Mouse (Mus musculus) hindbrain, embryonic 13.5 days (tissue): ENCODE data around the gene Foxp1. TPM values are rescaled to one million over a fixed set of nuclear protein-coding genes. Genes with fewer than 3 reads are reported as not detected.

Experiments used
- ATAC-seq: fragments of 200-750 bp; cut with Nextera tagmentation; 2 replicates; pipeline ENCODE4 v1.8.0; 2017; ENCODE audit warnings: moderate TSS enrichment; ENCODE audit not compliant: low FRiP score
- H3K27ac ChIP-seq: fragments of 300-500 bp; sonication (generic); 2 replicates; pipeline ENCODE4 v1.5.1; 2015; ENCODE audit warnings: inconsistent platforms, mild to moderate bottlenecking, moderate library complexity
- H3K27me3 ChIP-seq: fragments of 300-500 bp; sonication (generic); 2 replicates; pipeline ENCODE4 v1.6.1; 2015; ENCODE audit warnings: mild to moderate bottlenecking, inconsistent platforms
- H3K36me3 ChIP-seq: fragments of 300-500 bp; sonication (generic); 2 replicates; pipeline ENCODE4 v1.6.1; 2015; ENCODE audit warnings: mild to moderate bottlenecking, inconsistent platforms
- H3K4me1 ChIP-seq: fragments of 300-500 bp; sonication (generic); replicated peaks from 2 replicates; pipeline ENCODE4 v1.6.1; 2015; ENCODE audit warnings: inconsistent platforms
- H3K4me2 ChIP-seq: fragments of 300-500 bp; sonication (generic); 2 replicates; pipeline ENCODE4 v1.6.1; 2015; ENCODE audit warnings: inconsistent platforms, mild to moderate bottlenecking, moderate library complexity
- H3K4me3 ChIP-seq: fragments of 300-500 bp; sonication (generic); 2 replicates; pipeline ENCODE4 v1.5.1; 2015; ENCODE audit warnings: mild to moderate bottlenecking, inconsistent platforms
- H3K9ac ChIP-seq: fragments of 300-500 bp; sonication (generic); 2 replicates; pipeline ENCODE4 v1.6.1; 2015; ENCODE audit warnings: mild to moderate bottlenecking, inconsistent platforms
- H3K9me3 ChIP-seq: fragments of 300-500 bp; sonication (generic); 2 replicates; pipeline ENCODE4 v1.6.1; 2016; ENCODE audit warnings: inconsistent platforms
- WGBS: fragments of 180-500 bp; shearing (Covaris S2); methylation state at CpG from one replicate; pipeline ENCODE4 v1.1.7; 2015; 5-methylcytosine and 5-hydroxymethylcytosine counted together
- polyA plus RNA-seq: library from polyadenylated mRNA; unstranded; fragments of >200 nt; fragmentation: Nextera tagmentation; extraction: Ambion mirVana; gene quantifications from 2 replicates; pipeline ENCODE4 v1.2.1, GENCODE M21; 2015

Foxp1 gene
- polyA plus RNA-seq, result 64.7 and 66.6 TPM in 2 replicates

- Histone ChIP-seq H3K9me3 (peaks cover 5% of the 10 kb centered on the region; the same call in 1 of the 2 replicates), H3K27me3 (no peaks in the 10 kb centered on the region), H3K9ac (peak within 1 kb of the TSS; percentile 95), H3K4me3 (peak within 1 kb of the TSS; percentile 70), H3K36me3 (peaks cover 6% of the 10 kb centered on the region; the same call in 1 of the 2 replicates), H3K4me1 (peaks cover 30% of the 10 kb centered on the region), H3K4me2 (peak within 1 kb of the TSS; percentile 99), H3K27ac (peak within 1 kb of the TSS; percentile 100)
- peak; percentile 58 for ATAC-seq
- WGBS, result under 1% methylated on average over 67 of the region's 72 CpGs
Measured at GRCm38 (mm10) chr6:99522359-99523108, at the start of gene Foxp1. Gene Foxp1 (minus strand): TSS chr6:99522721.

- H3K9me3 ChIP-seq, result 0 out of 2 replicates have a peak, but pooled peaks cover 4% of the 10 kb centered on the region
Measured at GRCm38 (mm10) chr6:99572071-99572470, 49.5 kb upstream of the Foxp1 start.

GRCm38 (mm10) chr6:99566921-99567320 lies 44.4 kb upstream of the Foxp1 start:
- H3K27ac ChIP-seq, result no peak overlapping the region
- no peak overlapping the region for H3K4me2 ChIP-seq
- H3K4me1 ChIP-seq, result no peaks in the 10 kb centered on the region
- no peak overlapping the region for H3K9ac ChIP-seq
- no peaks in the 10 kb centered on the region for H3K9me3 ChIP-seq
- no peaks in the 10 kb centered on the region for H3K27me3 ChIP-seq
- WGBS, result 75% methylated on average over 8 of the region's 8 CpGs
- H3K4me3 ChIP-seq, result no peak overlapping the region
- no peak for ATAC-seq
- no peaks in the 10 kb centered on the region for H3K36me3 ChIP-seq

More at GRCm38 (mm10) chr6:99572071-99572470, 49.5 kb upstream of the Foxp1 start:
- Histone ChIP-seq H3K4me1 (no peaks in the 10 kb centered on the region), H3K9ac (no peak overlapping the region), H3K4me3 (no peak overlapping the region), H3K27me3 (no peaks in the 10 kb centered on the region), H3K36me3 (no peaks in the 10 kb centered on the region), H3K4me2 (no peak overlapping the region), H3K27ac (no peak overlapping the region)
- ATAC-seq, result no peak
- 82% methylated on average over 5 of the region's 5 CpGs for WGBS

- WGBS, result 87% methylated on average over 3 of the region's 3 CpGs
- Histone ChIP-seq H3K4me2 (no peak overlapping the region), H3K4me1 (no peaks in the 10 kb centered on the region), H3K27me3 (no peaks in the 10 kb centered on the region), H3K9ac (no peak overlapping the region), H3K36me3 (no peaks in the 10 kb centered on the region), H3K9me3 (no peaks in the 10 kb centered on the region), H3K4me3 (no peak overlapping the region), H3K27ac (no peak overlapping the region)
- ATAC-seq, result no peak
Measured at GRCm38 (mm10) chr6:99564766-99565165, 42.2 kb upstream of the Foxp1 start.

GRCm38 (mm10) chr6:99556950-99557349 lies 34.4 kb upstream of the Foxp1 start:
- Histone ChIP-seq H3K4me2 (no peak overlapping the region), H3K36me3 (no peaks in the 10 kb centered on the region), H3K9me3 (no peaks in the 10 kb centered on the region), H3K27me3 (no peaks in the 10 kb centered on the region), H3K4me3 (no peak overlapping the region), H3K9ac (no peak overlapping the region), H3K4me1 (no peaks in the 10 kb centered on the region), H3K27ac (no peak overlapping the region)
- ATAC-seq, result no peak
- WGBS, result 87% methylated on average over 5 of the region's 5 CpGs

- Histone ChIP-seq H3K4me2 (no peak overlapping the region), H3K9ac (no peak overlapping the region), H3K36me3 (0 out of 2 replicates have a peak, but pooled peaks cover 3% of the 10 kb centered on the region), H3K9me3 (no peaks in the 10 kb centered on the region), H3K4me3 (no peak overlapping the region), H3K27ac (no peak overlapping the region), H3K4me1 (no peaks in the 10 kb centered on the region), H3K27me3 (no peaks in the 10 kb centered on the region)
- no peak for ATAC-seq
- WGBS, result 89% methylated on average over 1 of the region's 1 CpGs
Measured at GRCm38 (mm10) chr6:99552816-99553215, 30.3 kb upstream of the Foxp1 start.

GRCm38 (mm10) chr6:99546416-99546815 lies 23.9 kb upstream of the Foxp1 start:
- no peaks in the 10 kb centered on the region for H3K9me3 ChIP-seq
- no peak overlapping the region for H3K27ac ChIP-seq
- H3K36me3 ChIP-seq, result 0 out of 2 replicates have a peak, but pooled peaks cover 3% of the 10 kb centered on the region
- H3K4me3 ChIP-seq, result no peak overlapping the region
- no peak for ATAC-seq
- no peak overlapping the region for H3K9ac ChIP-seq
- WGBS, result 92% methylated on average over 2 of the region's 2 CpGs
- H3K27me3 ChIP-seq, result no peaks in the 10 kb centered on the region
- no peaks in the 10 kb centered on the region for H3K4me1 ChIP-seq
- H3K4me2 ChIP-seq, result no peak overlapping the region

- no peak overlapping the region for H3K9ac ChIP-seq
- no peaks in the 10 kb centered on the region for H3K4me1 ChIP-seq
- H3K9me3 ChIP-seq, result no peaks in the 10 kb centered on the region
- H3K27ac ChIP-seq, result no peak overlapping the region
- H3K27me3 ChIP-seq, result no peaks in the 10 kb centered on the region
- H3K36me3 ChIP-seq, result 0 out of 2 replicates have a peak, but pooled peaks cover 3% of the 10 kb centered on the region
- no peak overlapping the region for H3K4me3 ChIP-seq
- H3K4me2 ChIP-seq, result no peak overlapping the region
- 77% methylated on average over 6 of the region's 6 CpGs for WGBS
- ATAC-seq, result no peak
Measured at GRCm38 (mm10) chr6:99545437-99545836, 22.9 kb upstream of the Foxp1 start.

GRCm38 (mm10) chr6:99541105-99541504 lies 18.6 kb upstream of the Foxp1 start:
- no peak for ATAC-seq
- Histone ChIP-seq H3K36me3 (no peaks in the 10 kb centered on the region), H3K4me1 (no peaks in the 10 kb centered on the region), H3K27me3 (no peaks in the 10 kb centered on the region), H3K9ac (no peak overlapping the region), H3K27ac (no peak overlapping the region), H3K4me2 (no peak overlapping the region), H3K4me3 (no peak overlapping the region), H3K9me3 (no peaks in the 10 kb centered on the region)
- WGBS, result 46% methylated on average over 3 of the region's 3 CpGs

- ATAC-seq, result no peak
- WGBS, result 74% methylated on average over 6 of the region's 6 CpGs
- Histone ChIP-seq H3K4me1 (no peaks in the 10 kb centered on the region), H3K27me3 (no peaks in the 10 kb centered on the region), H3K27ac (no peak overlapping the region), H3K36me3 (no peaks in the 10 kb centered on the region), H3K9ac (no peak overlapping the region), H3K4me2 (no peak overlapping the region), H3K4me3 (no peak overlapping the region), H3K9me3 (no peaks in the 10 kb centered on the region)
Measured at GRCm38 (mm10) chr6:99540653-99541052, 18.1 kb upstream of the Foxp1 start.

GRCm38 (mm10) chr6:99540146-99540545 lies 17.6 kb upstream of the Foxp1 start:
- no peak overlapping the region for H3K4me2 ChIP-seq
- no peaks in the 10 kb centered on the region for H3K36me3 ChIP-seq
- no peaks in the 10 kb centered on the region for H3K4me1 ChIP-seq
- no peak overlapping the region for H3K9ac ChIP-seq
- no peaks in the 10 kb centered on the region for H3K27me3 ChIP-seq
- H3K9me3 ChIP-seq, result no peaks in the 10 kb centered on the region
- H3K4me3 ChIP-seq, result no peak overlapping the region
- no peak overlapping the region for H3K27ac ChIP-seq
- WGBS, result 86% methylated on average over 5 of the region's 5 CpGs
- no peak for ATAC-seq

GRCm38 (mm10) chr6:99538194-99538941 lies 15.8 kb upstream of the Foxp1 start:
- no peaks in the 10 kb centered on the region for H3K27me3 ChIP-seq
- no peak overlapping the region for H3K4me3 ChIP-seq
- H3K27ac ChIP-seq, result no peak overlapping the region
- H3K4me2 ChIP-seq, result no peak overlapping the region
- ATAC-seq, result no peak
- no peaks in the 10 kb centered on the region for H3K36me3 ChIP-seq
- 90% methylated on average over 17 of the region's 17 CpGs for WGBS
- no peaks in the 10 kb centered on the region for H3K4me1 ChIP-seq
- H3K9ac ChIP-seq, result no peak overlapping the region
- H3K9me3 ChIP-seq, result no peaks in the 10 kb centered on the region
